Mouse (Mus musculus) embryonic facial prominence, embryonic 14.5 days (tissue): Measurements from ENCODE around the gene Ces2h. TPM values are rescaled to one million over a fixed set of nuclear protein-coding genes. Genes with fewer than 3 reads are reported as not detected.
"Not testable (repeated sequence)": the region's sequence is repeated elsewhere in the genome, so short reads cannot be mapped to it uniquely, and the experiment has no call there.

Experiments
- ATAC-seq: fragments of 200-750 bp; cut with Nextera tagmentation; 2 replicates; pipeline ENCODE4 v1.8.0; 2017; ENCODE audit warnings: low read depth, moderate number of reproducible peaks, moderate TSS enrichment
- DNase-seq: peaks from one replicate; pipeline ENCODE4 v3.0.0-alpha.2; 2015; ENCODE audit warnings: low spot score
- H3K27ac ChIP-seq: fragments of 300-500 bp; sonication (generic); replicated peaks from 2 replicates; pipeline ENCODE4 v1.5.1; 2014; ENCODE audit warnings: low read depth, mild to moderate bottlenecking, low read length, moderate library complexity
- H3K27me3 ChIP-seq: fragments of 300-500 bp; sonication (generic); replicated peaks from 2 replicates; pipeline ENCODE4 v1.6.1; 2014; ENCODE audit warnings: low read length; ENCODE audit not compliant: control insufficient read depth, insufficient read depth
- H3K36me3 ChIP-seq: fragments of 300-500 bp; sonication (generic); 2 replicates; pipeline ENCODE4 v1.6.1; 2014; ENCODE audit warnings: low read length, mixed read lengths; ENCODE audit not compliant: control insufficient read depth, insufficient read depth
- H3K4me1 ChIP-seq: fragments of 300-500 bp; sonication (generic); 2 replicates; pipeline ENCODE4 v1.6.1; 2014; ENCODE audit warnings: antibody characterized with exemption, low read length; ENCODE audit not compliant: control insufficient read depth, insufficient read depth
- H3K4me2 ChIP-seq: fragments of 300-500 bp; sonication (generic); 2 replicates; pipeline ENCODE4 v1.6.1; 2014; ENCODE audit warnings: low read depth, mild to moderate bottlenecking, low read length, moderate library complexity, mixed read lengths
- H3K4me3 ChIP-seq: fragments of 300-500 bp; sonication (generic); 2 replicates; pipeline ENCODE4 v1.5.1; 2014; ENCODE audit warnings: low read depth, mild to moderate bottlenecking, low read length
- H3K9ac ChIP-seq: fragments of 300-500 bp; sonication (generic); 2 replicates; pipeline ENCODE4 v1.6.1; 2014; ENCODE audit warnings: low read depth, mild to moderate bottlenecking, low read length, moderate library complexity, mixed read lengths
- H3K9me3 ChIP-seq: fragments of 300-500 bp; sonication (generic); 2 replicates; pipeline ENCODE4 v1.6.1; 2016; ENCODE audit warnings: low read length; ENCODE audit not compliant: control insufficient read depth
- WGBS: fragments of 180-500 bp; shearing (Covaris S2); extraction: QIAGEN DNeasy Blood & Tissue Kit; methylation state at CpG from one replicate; pipeline ENCODE4 v1.1.7; 2014; 5-methylcytosine and 5-hydroxymethylcytosine counted together
- polyA plus RNA-seq: library from polyadenylated mRNA; unstranded; fragments of >200 nt; fragmentation: Nextera tagmentation; extraction: Ambion mirVana; gene quantifications from 2 replicates; pipeline ENCODE4 v1.2.1, GENCODE M21; 2014

The Ces2h gene
- polyA plus RNA-seq, 1 experiment from 2014 or later, result not detected

DNA sequence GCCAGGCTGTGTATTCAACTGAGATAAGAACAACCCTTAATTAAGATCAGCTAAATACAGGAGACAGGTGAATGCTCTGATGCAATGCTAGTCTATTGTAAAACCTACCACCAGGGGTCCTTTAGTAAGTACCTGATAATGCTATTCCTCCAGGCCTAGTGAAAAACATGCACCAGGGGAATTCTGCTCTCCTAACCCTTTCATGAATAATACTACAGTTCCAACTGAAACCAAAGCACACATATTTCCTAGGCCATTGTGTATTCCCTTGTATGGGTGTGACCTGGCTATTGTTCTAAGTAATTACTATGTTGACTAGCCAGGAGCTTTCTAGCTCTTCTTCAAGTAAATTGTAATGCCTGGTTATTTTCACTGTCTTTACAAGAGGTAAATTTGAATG lies 59.4 kb downstream of the Ces2h start:
- Histone ChIP-seq H3K27ac (no peak overlapping the region), H3K4me1 (no peaks in the 10 kb centered on the region), H3K9me3 (peaks cover 6% of the 10 kb centered on the region; the same call in 1 of the 2 replicates), H3K9ac (no peak overlapping the region), H3K36me3 (no peaks in the 10 kb centered on the region), H3K4me2 (no peak overlapping the region), H3K4me3 (no peak overlapping the region), H3K27me3 (no peaks in the 10 kb centered on the region)
- DNase-seq, result no peak
- ATAC-seq, result no peak

DNA sequence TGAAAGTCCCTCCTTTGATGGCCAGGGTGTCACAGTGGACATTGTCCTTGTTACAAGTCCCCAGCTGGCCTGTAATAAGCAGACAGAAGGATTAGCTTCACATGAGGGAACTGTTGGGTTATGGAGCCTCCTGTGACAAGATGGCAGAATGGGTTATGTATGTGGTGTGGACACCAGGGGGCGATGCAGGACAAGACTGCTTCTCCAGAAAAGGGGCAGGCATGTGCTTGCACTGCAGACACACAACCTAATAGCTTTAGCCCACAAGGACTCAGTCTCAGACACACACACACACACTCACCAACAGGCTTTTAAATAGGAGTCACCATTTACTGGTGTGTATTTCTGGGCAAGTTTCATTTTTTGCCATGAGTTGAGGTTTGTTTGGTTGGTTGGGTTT lies 66.1 kb downstream of the Ces2h start:
- DNase-seq (peak; percentile 51), ATAC-seq (no peak)
- no peak overlapping the region for H3K27ac ChIP-seq
- 0% methylated on average over 1 of the region's 1 CpGs for WGBS
- H3K9ac ChIP-seq, result no peak overlapping the region
- H3K4me3 ChIP-seq, result no peak overlapping the region
- no peaks in the 10 kb centered on the region for H3K36me3 ChIP-seq
- no peaks in the 10 kb centered on the region for H3K27me3 ChIP-seq
- no peaks in the 10 kb centered on the region for H3K4me1 ChIP-seq
- no peak overlapping the region for H3K4me2 ChIP-seq
- peaks cover 6% of the 10 kb centered on the region; the same call in 1 of the 2 replicates for H3K9me3 ChIP-seq

DNA sequence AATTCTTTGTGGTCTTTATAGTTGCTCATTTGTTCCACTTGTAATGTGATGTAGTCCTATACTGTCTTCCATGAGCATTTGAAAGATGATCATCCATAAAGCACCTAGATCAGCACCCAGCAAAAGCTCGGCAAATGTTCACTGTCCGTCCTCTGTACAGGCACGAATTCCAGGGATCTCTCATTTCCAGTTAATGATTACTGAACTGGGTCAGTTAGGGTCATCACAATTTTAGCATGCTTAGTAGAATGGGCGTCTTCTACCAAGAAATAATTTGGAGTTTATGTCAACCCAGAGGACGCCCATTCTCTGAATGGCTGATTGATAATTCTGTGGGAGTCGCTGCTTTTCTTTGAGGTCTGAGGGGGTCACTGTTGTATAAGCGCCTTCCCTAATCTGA lies 67.3 kb downstream of the Ces2h start:
- ATAC-seq, H3K27me3 ChIP-seq, H3K4me2 ChIP-seq, H3K27ac ChIP-seq, H3K9ac ChIP-seq, H3K36me3 ChIP-seq, H3K4me1 ChIP-seq, H3K4me3 ChIP-seq, DNase-seq, H3K9me3 ChIP-seq: not testable (repeated sequence)
- 76% methylated on average over 7 of the region's 7 CpGs for WGBS

DNA sequence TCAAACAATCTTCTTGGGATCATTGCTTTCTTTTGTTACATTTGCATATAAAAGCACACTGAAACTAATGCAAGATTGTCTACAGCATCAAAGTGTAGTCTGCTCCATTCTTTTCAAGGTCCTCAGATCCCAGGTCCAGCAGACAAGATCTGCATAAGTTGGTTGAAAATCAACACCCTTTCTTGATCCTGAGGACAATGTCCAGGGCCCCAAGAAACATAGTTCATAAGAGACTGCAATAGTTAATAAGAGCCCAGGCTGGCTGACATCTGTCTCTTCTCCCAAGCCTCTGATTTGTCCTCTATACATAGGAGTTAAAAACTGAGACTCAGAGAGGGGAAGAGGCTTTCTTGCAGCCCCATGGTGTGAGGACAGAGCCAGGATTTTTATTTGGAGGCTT lies 68.3 kb downstream of the Ces2h start:
- H3K4me2 ChIP-seq, result no peak overlapping the region
- H3K27me3 ChIP-seq, result no peaks in the 10 kb centered on the region
- DNase-seq (no peak), ATAC-seq (no peak)
- H3K36me3 ChIP-seq, result no peaks in the 10 kb centered on the region
- H3K9me3 ChIP-seq, result no peaks in the 10 kb centered on the region
- no peak overlapping the region for H3K4me3 ChIP-seq
- no peaks in the 10 kb centered on the region for H3K4me1 ChIP-seq
- no peak overlapping the region for H3K9ac ChIP-seq
- H3K27ac ChIP-seq, result no peak overlapping the region

Other genes with a start within 250 kb of the Ces2h start
- gene Ces2b, start 169.3 kb upstream of the Ces2h start, polyA plus RNA-seq, result 0.17 TPM in 1 of 2 replicates, not detected in the other
- not detected in 2 replicates for gene Ces2c, start 153.8 kb upstream of the Ces2h start, polyA plus RNA-seq
- gene Ces2e, start 74.6 kb upstream of the Ces2h start, polyA plus RNA-seq, result 0.28 and 0.33 TPM in 2 replicates
- 0.07 and 0.26 TPM in 2 replicates for gene Ces2f, start 53.5 kb upstream of the Ces2h start, polyA plus RNA-seq
- 1.2 and 3.4 TPM in 2 replicates for gene Ces2g, start 39.1 kb upstream of the Ces2h start, polyA plus RNA-seq
- gene Ces3a, start 47.7 kb downstream of the Ces2h start, polyA plus RNA-seq, result not detected in 2 replicates
- not detected in 2 replicates for gene Ces3b, start 82.9 kb downstream of the Ces2h start, polyA plus RNA-seq
- gene Ces4a, start 130.9 kb downstream of the Ces2h start, polyA plus RNA-seq, result not detected in 2 replicates
- 104 and 112 TPM in 2 replicates for gene Cbfb, start 169.8 kb downstream of the Ces2h start, polyA plus RNA-seq
- 25.4 and 27.0 TPM in 2 replicates for gene D230025D16Rik, start 224.3 kb downstream of the Ces2h start, polyA plus RNA-seq